Mouse (Mus musculus) forebrain, embryonic 11.5 days (tissue): ENCODE measurements around the gene Gm5244. TPM values are rescaled to one million over a fixed set of nuclear protein-coding genes. Genes with fewer than 3 reads are reported as not detected.

ENCODE experiments used
- ATAC-seq: fragments of 200-750 bp; cut with Nextera tagmentation; replicated peaks from 2 replicates; pipeline ENCODE4 v1.8.0; 2017; ENCODE audit warnings: moderate TSS enrichment; ENCODE audit not compliant: low FRiP score
- DNase-seq: peaks from one replicate; pipeline ENCODE4 v3.0.0-alpha.2; 2017; ENCODE audit warnings: low spot score
- H3K27ac ChIP-seq: fragments of 300-500 bp; sonication (generic); 2 replicates; pipeline ENCODE4 v1.5.1; 2014; ENCODE audit warnings: low read depth, low read length
- H3K27me3 ChIP-seq: fragments of 300-500 bp; sonication (generic); 2 replicates; pipeline ENCODE4 v1.6.1; 2014; ENCODE audit warnings: mild to moderate bottlenecking, low read length, mixed read lengths; ENCODE audit not compliant: control insufficient read depth, insufficient read depth
- H3K36me3 ChIP-seq: fragments of 300-500 bp; sonication (generic); 2 replicates; pipeline ENCODE4 v1.6.1; 2014; ENCODE audit warnings: mild to moderate bottlenecking, low read length, moderate library complexity, mixed read lengths; ENCODE audit not compliant: control insufficient read depth, insufficient read depth
- H3K4me1 ChIP-seq: fragments of 300-500 bp; sonication (generic); replicated peaks from 2 replicates; pipeline ENCODE4 v1.6.1; 2014; ENCODE audit warnings: low read length, mixed read lengths; ENCODE audit not compliant: control insufficient read depth, insufficient read depth
- H3K4me2 ChIP-seq: fragments of 300-500 bp; sonication (generic); 2 replicates; pipeline ENCODE4 v1.6.1; 2014; ENCODE audit warnings: low read depth, mild to moderate bottlenecking, low read length, moderate library complexity, mixed read lengths; ENCODE audit not compliant: severe bottlenecking
- H3K4me3 ChIP-seq: fragments of 300-500 bp; sonication (generic); 2 replicates; pipeline ENCODE4 v1.5.1; 2014; ENCODE audit warnings: low read depth, low read length
- H3K9ac ChIP-seq: fragments of 300-500 bp; sonication (generic); 2 replicates; pipeline ENCODE4 v1.6.1; 2014; ENCODE audit warnings: low read length
- H3K9me3 ChIP-seq: fragments of 300-500 bp; sonication (generic); 2 replicates; pipeline ENCODE4 v1.6.1; 2016; ENCODE audit warnings: low read length, mixed read lengths; ENCODE audit not compliant: control insufficient read depth
- WGBS: fragments of 180-500 bp; shearing (Covaris S2); extraction: QIAGEN DNeasy Blood & Tissue Kit; methylation state at CpG from one replicate; pipeline ENCODE4 v1.1.7; 2014; 5-methylcytosine and 5-hydroxymethylcytosine counted together
- polyA plus RNA-seq: library from polyadenylated mRNA; unstranded; fragments of >200 nt; fragmentation: Nextera tagmentation; extraction: Ambion mirVana; gene quantifications from 2 replicates; pipeline ENCODE4 v1.2.1, GENCODE M21; 2014

The Gm5244 gene
- polyA plus RNA-seq, 1 experiment from 2014 or later: not detected

GRCm38 (mm10) chr19:12806214-12806613, 40.3 kb upstream of the Gm5244 start:
- no peaks in the 10 kb centered on the region for H3K27me3 ChIP-seq
- H3K9ac ChIP-seq: no peak overlapping the region
- DNase-seq (no peak), ATAC-seq (no peak)
- no peak overlapping the region for H3K27ac ChIP-seq
- H3K9me3 ChIP-seq: no peaks in the 10 kb centered on the region
- H3K36me3 ChIP-seq: no peaks in the 10 kb centered on the region
- H3K4me2 ChIP-seq: no peak overlapping the region
- no peak overlapping the region for H3K4me3 ChIP-seq
- no peaks in the 10 kb centered on the region for H3K4me1 ChIP-seq
- 67% methylated on average over 2 of the region's 2 CpGs for WGBS

- Histone ChIP-seq H3K4me3 (no peak overlapping the region), H3K9me3 (no peaks in the 10 kb centered on the region), H3K27me3 (no peaks in the 10 kb centered on the region), H3K4me1 (no peaks in the 10 kb centered on the region), H3K27ac (no peak overlapping the region), H3K36me3 (no peaks in the 10 kb centered on the region), H3K4me2 (no peak overlapping the region), H3K9ac (no peak overlapping the region)
- DNase-seq (no peak), ATAC-seq (no peak)
- 79% methylated on average over 1 of the region's 1 CpGs for WGBS
These were observed 33.7 kb upstream of the Gm5244 start for GRCm38 (mm10) chr19:12812644-12813364.

GRCm38 (mm10) chr19:12813883-12814282, 32.6 kb upstream of the Gm5244 start:
- Histone ChIP-seq H3K36me3 (no peaks in the 10 kb centered on the region), H3K27ac (no peak overlapping the region), H3K27me3 (no peaks in the 10 kb centered on the region), H3K4me3 (no peak overlapping the region), H3K4me1 (no peaks in the 10 kb centered on the region), H3K9ac (no peak overlapping the region), H3K9me3 (no peaks in the 10 kb centered on the region), H3K4me2 (no peak overlapping the region)
- ATAC-seq (no peak), DNase-seq (no peak)
- 83% methylated on average over 1 of the region's 1 CpGs for WGBS

GRCm38 (mm10) chr19:12818507-12818906, 28.0 kb upstream of the Gm5244 start:
- Histone ChIP-seq H3K27me3 (no peaks in the 10 kb centered on the region), H3K4me3 (no peak overlapping the region), H3K9me3 (no peaks in the 10 kb centered on the region), H3K4me2 (no peak overlapping the region), H3K4me1 (no peaks in the 10 kb centered on the region), H3K36me3 (no peaks in the 10 kb centered on the region), H3K9ac (no peak overlapping the region), H3K27ac (no peak overlapping the region)
- ATAC-seq (no peak), DNase-seq (no peak)
- 93% methylated on average over 1 of the region's 1 CpGs for WGBS

GRCm38 (mm10) chr19:12820383-12820782, 26.1 kb upstream of the Gm5244 start:
- H3K4me1 ChIP-seq: no peaks in the 10 kb centered on the region
- H3K4me3 ChIP-seq: no peak overlapping the region
- H3K27me3 ChIP-seq: no peaks in the 10 kb centered on the region
- no peak overlapping the region for H3K4me2 ChIP-seq
- no peak for DNase-seq
- 40% methylated on average over 4 of the region's 4 CpGs for WGBS
- H3K9me3 ChIP-seq: no peaks in the 10 kb centered on the region
- no peak overlapping the region for H3K27ac ChIP-seq
- no peak for ATAC-seq
- H3K9ac ChIP-seq: no peak overlapping the region
- H3K36me3 ChIP-seq: no peaks in the 10 kb centered on the region

GRCm38 (mm10) chr19:12824549-12824948, 21.9 kb upstream of the Gm5244 start:
- H3K9me3 ChIP-seq: no peaks in the 10 kb centered on the region
- no peak overlapping the region for H3K4me3 ChIP-seq
- no peak overlapping the region for H3K4me2 ChIP-seq
- 69% methylated on average over 4 of the region's 4 CpGs for WGBS
- H3K27me3 ChIP-seq: no peaks in the 10 kb centered on the region
- ATAC-seq (no peak), DNase-seq (no peak)
- no peaks in the 10 kb centered on the region for H3K4me1 ChIP-seq
- no peaks in the 10 kb centered on the region for H3K36me3 ChIP-seq
- no peak overlapping the region for H3K9ac ChIP-seq
- H3K27ac ChIP-seq: no peak overlapping the region

GRCm38 (mm10) chr19:12830823-12831430, 15.6 kb upstream of the Gm5244 start:
- Histone ChIP-seq H3K9me3 (no peaks in the 10 kb centered on the region), H3K4me2 (no peak overlapping the region), H3K4me3 (no peak overlapping the region), H3K27ac (no peak overlapping the region), H3K36me3 (no peaks in the 10 kb centered on the region), H3K9ac (no peak overlapping the region), H3K4me1 (no peaks in the 10 kb centered on the region), H3K27me3 (no peaks in the 10 kb centered on the region)
- WGBS: 70% methylated on average over 2 of the region's 2 CpGs
- ATAC-seq (no peak), DNase-seq (no peak)

GRCm38 (mm10) chr19:12831559-12831958, 14.9 kb upstream of the Gm5244 start:
- H3K4me2 ChIP-seq: no peak overlapping the region
- H3K4me1 ChIP-seq: no peaks in the 10 kb centered on the region
- no peaks in the 10 kb centered on the region for H3K27me3 ChIP-seq
- no peaks in the 10 kb centered on the region for H3K36me3 ChIP-seq
- no peak overlapping the region for H3K27ac ChIP-seq
- no peaks in the 10 kb centered on the region for H3K9me3 ChIP-seq
- no peak overlapping the region for H3K9ac ChIP-seq
- no peak for ATAC-seq
- WGBS: 77% methylated on average over 1 of the region's 1 CpGs
- no peak overlapping the region for H3K4me3 ChIP-seq
- DNase-seq: no peak

- Histone ChIP-seq H3K27ac (no peak overlapping the region), H3K9me3 (no peaks in the 10 kb centered on the region), H3K4me3 (no peak overlapping the region), H3K4me1 (no peaks in the 10 kb centered on the region), H3K4me2 (no peak overlapping the region), H3K27me3 (no peaks in the 10 kb centered on the region), H3K9ac (no peak overlapping the region), H3K36me3 (no peaks in the 10 kb centered on the region)
- DNase-seq (no peak), ATAC-seq (no peak)
- WGBS: 91% methylated on average over 3 of the region's 3 CpGs
These were observed 12.9 kb upstream of the Gm5244 start for GRCm38 (mm10) chr19:12833625-12834024.
